Mouse (Mus musculus) forebrain, embryonic 14.5 days (tissue): ENCODE results near the gene Bola1. TPM values are rescaled to one million over a fixed set of nuclear protein-coding genes. Genes with fewer than 3 reads are reported as not detected.
A peak's percentile ranks its signal among the peaks of the same experiment; 100 is the strongest.
"Not testable (repeated sequence)": the region's sequence is repeated elsewhere in the genome, so short reads cannot be mapped to it uniquely, and the experiment has no call there.

ENCODE experiments used
- ATAC-seq: fragments of 200-750 bp; cut with Nextera tagmentation; 2 replicates; pipeline ENCODE4 v1.8.0; 2017; ENCODE audit warnings: mild to moderate bottlenecking, moderate library complexity
- DNase-seq: peaks from one replicate; pipeline ENCODE4 v3.0.0-alpha.2; 2015; ENCODE audit warnings: low spot score
- H3K27ac ChIP-seq: fragments of 300-500 bp; sonication (generic); 2 replicates; pipeline ENCODE4 v1.5.1; 2014; ENCODE audit warnings: low read depth, mild to moderate bottlenecking, control low read depth, low read length, moderate library complexity
- H3K27me3 ChIP-seq: fragments of 300-500 bp; sonication (generic); replicated peaks from 2 replicates; pipeline ENCODE4 v1.6.1; 2014; ENCODE audit warnings: low read length, control low read depth, mixed read lengths; ENCODE audit not compliant: control insufficient read depth, insufficient read depth
- H3K36me3 ChIP-seq: fragments of 300-500 bp; sonication (generic); 2 replicates; pipeline ENCODE4 v1.6.1; 2014; ENCODE audit warnings: low read length, control low read depth; ENCODE audit not compliant: control insufficient read depth, insufficient read depth
- H3K4me1 ChIP-seq: fragments of 300-500 bp; sonication (generic); 2 replicates; pipeline ENCODE4 v1.6.1; 2014; ENCODE audit warnings: antibody characterized with exemption, low read length, control low read depth; ENCODE audit not compliant: control insufficient read depth, insufficient read depth
- H3K4me2 ChIP-seq: fragments of 300-500 bp; sonication (generic); 2 replicates; pipeline ENCODE4 v1.6.1; 2014; ENCODE audit warnings: mild to moderate bottlenecking, control low read depth, low read length
- H3K4me3 ChIP-seq: fragments of 300-500 bp; sonication (generic); 2 replicates; pipeline ENCODE4 v1.5.1; 2014; ENCODE audit warnings: low read depth, low read length, control low read depth
- H3K9ac ChIP-seq: fragments of 300-500 bp; sonication (generic); 2 replicates; pipeline ENCODE4 v1.6.1; 2014; ENCODE audit warnings: mild to moderate bottlenecking, low read length, control low read depth, moderate library complexity
- H3K9me3 ChIP-seq: fragments of 300-500 bp; sonication (generic); replicated peaks from 2 replicates; pipeline ENCODE4 v1.6.1; 2016; ENCODE audit warnings: low read length, control low read depth, mixed read lengths; ENCODE audit not compliant: control insufficient read depth
- WGBS: fragments of 180-500 bp; shearing (Covaris S2); extraction: QIAGEN DNeasy Blood & Tissue Kit; methylation state at CpG from one replicate; pipeline ENCODE4 v1.1.7; 2014; 5-methylcytosine and 5-hydroxymethylcytosine counted together
- polyA plus RNA-seq: library from polyadenylated mRNA; unstranded; fragments of >200 nt; fragmentation: Nextera tagmentation; extraction: Ambion mirVana; gene quantifications from 2 replicates; pipeline ENCODE4 v1.2.1, GENCODE M21; 2014

The Bola1 gene
- polyA plus RNA-seq, 1 experiment from 2014 or later = 96.3 TPM

- not testable (repeated sequence) for H3K36me3 ChIP-seq, H3K9me3 ChIP-seq, H3K27me3 ChIP-seq
- ATAC-seq (peak; percentile 86), DNase-seq (peak; percentile 73)
- Histone ChIP-seq H3K9ac (peak within 1 kb of the TSS; percentile 56), H3K4me2 (peak within 1 kb of the TSS; percentile 50), H3K4me1 (peaks cover 25% of the 10 kb centered on the region; the same call in 1 of the 2 replicates), H3K4me3 (peak within 1 kb of the TSS; percentile 22), H3K27ac (peak within 1 kb of the TSS; percentile 79)
- 6% methylated on average over 16 of the region's 85 CpGs for WGBS
These were observed 20.7 kb upstream of the Bola1 start, which contains the start of gene Hist2h2aa2 for GRCm38 (mm10) chr3:96239949-96240798. Gene Hist2h2aa2, minus strand, starts transcription at chr3:96240276.

- Histone ChIP-seq H3K4me1 (peaks cover 20% of the 10 kb centered on the region; the same call in 1 of the 2 replicates), H3K4me2 (peak within 1 kb of the TSS; percentile 57), H3K4me3 (peak within 1 kb of the TSS; percentile 37), H3K27ac (peak within 1 kb of the TSS; percentile 66), H3K9ac (peak within 1 kb of the TSS; percentile 74)
- peak; percentile 88 for ATAC-seq
- 0% methylated on average over 17 of the region's 68 CpGs for WGBS
- not testable (repeated sequence) for H3K9me3 ChIP-seq, H3K27me3 ChIP-seq, DNase-seq, H3K36me3 ChIP-seq
These were observed 19.7 kb upstream of the Bola1 start, which contains the start of gene Hist2h3c2 for GRCm38 (mm10) chr3:96238954-96239793. Gene Hist2h3c2, minus strand, starts transcription at chr3:96239127.

- H3K27ac ChIP-seq = peak overlapping the region; percentile 66
These were observed 18.5 kb upstream of the Bola1 start for GRCm38 (mm10) chr3:96237904-96238511.

GRCm38 (mm10) chr3:96237335-96237903 is 17.9 kb upstream of the Bola1 start:
- H3K9me3 ChIP-seq = no peaks in the 10 kb centered on the region
- H3K9ac ChIP-seq = peak overlapping the region; percentile 74
- peaks cover 16% of the 10 kb centered on the region; the same call in 1 of the 2 replicates for H3K4me1 ChIP-seq
- H3K27ac ChIP-seq = no peak overlapping the region
- peak overlapping the region; percentile 37 for H3K4me3 ChIP-seq
- no peak for DNase-seq
- H3K36me3 ChIP-seq = no peaks in the 10 kb centered on the region
- H3K4me2 ChIP-seq = peak overlapping the region; percentile 57
- no peak for ATAC-seq
- WGBS = 17% methylated on average over 7 of the region's 7 CpGs
- no peaks in the 10 kb centered on the region for H3K27me3 ChIP-seq

More at GRCm38 (mm10) chr3:96237904-96238511, 18.5 kb upstream of the Bola1 start:
- Histone ChIP-seq H3K4me1 (peaks cover 16% of the 10 kb centered on the region; the same call in 1 of the 2 replicates), H3K9me3 (no peaks in the 10 kb centered on the region), H3K4me2 (peak overlapping the region; percentile 57), H3K4me3 (peak overlapping the region; percentile 37), H3K36me3 (no peaks in the 10 kb centered on the region), H3K27me3 (no peaks in the 10 kb centered on the region), H3K9ac (peak overlapping the region; percentile 74)
- DNase-seq = no peak
- no peak for ATAC-seq
- WGBS = under 1% methylated on average over 12 of the region's 12 CpGs

- Histone ChIP-seq H3K9ac (peak overlapping the region; percentile 74), H3K9me3 (no peaks in the 10 kb centered on the region), H3K27me3 (no peaks in the 10 kb centered on the region), H3K4me2 (peak overlapping the region; percentile 57), H3K4me1 (peaks cover 16% of the 10 kb centered on the region; the same call in 1 of the 2 replicates), H3K27ac (no peak overlapping the region), H3K4me3 (peak overlapping the region; percentile 37), H3K36me3 (no peaks in the 10 kb centered on the region)
- DNase-seq = no peak
- no peak for ATAC-seq
- 84% methylated on average over 4 of the region's 4 CpGs for whole genome bisulfite sequencing
These were observed 17.4 kb upstream of the Bola1 start for GRCm38 (mm10) chr3:96236834-96237334.

- no peaks in the 10 kb centered on the region for H3K9me3 ChIP-seq
- DNase-seq = no peak
- H3K4me2 ChIP-seq = no peak overlapping the region
- no peaks in the 10 kb centered on the region for H3K36me3 ChIP-seq
- H3K4me3 ChIP-seq = no peak overlapping the region
- no peak for ATAC-seq
- WGBS = 74% methylated on average over 3 of the region's 3 CpGs
- peaks cover 15% of the 10 kb centered on the region; the same call in 1 of the 2 replicates for H3K4me1 ChIP-seq
- no peak overlapping the region for H3K27ac ChIP-seq
- H3K9ac ChIP-seq = no peak overlapping the region
- no peaks in the 10 kb centered on the region for H3K27me3 ChIP-seq
These were observed 16.3 kb upstream of the Bola1 start for GRCm38 (mm10) chr3:96235836-96236235.

- DNase-seq (no peak), ATAC-seq (no peak)
- H3K4me2 ChIP-seq = no peak overlapping the region
- H3K27me3 ChIP-seq = no peaks in the 10 kb centered on the region
- WGBS = 91% methylated on average over 2 of the region's 2 CpGs
- H3K4me1 ChIP-seq = peaks cover 13% of the 10 kb centered on the region; the same call in 1 of the 2 replicates
- no peaks in the 10 kb centered on the region for H3K9me3 ChIP-seq
- H3K4me3 ChIP-seq = no peak overlapping the region
- H3K9ac ChIP-seq = no peak overlapping the region
- no peak overlapping the region for H3K27ac ChIP-seq
- no peaks in the 10 kb centered on the region for H3K36me3 ChIP-seq
These were observed 15.4 kb upstream of the Bola1 start for GRCm38 (mm10) chr3:96234914-96235313.

- no peak for DNase-seq
- Histone ChIP-seq H3K4me1 (peaks cover under 1% of the 10 kb centered on the region; the same call in 1 of the 2 replicates), H3K36me3 (no peaks in the 10 kb centered on the region), H3K4me2 (no peak overlapping the region), H3K9ac (no peak overlapping the region), H3K4me3 (no peak overlapping the region), H3K27me3 (no peaks in the 10 kb centered on the region), H3K27ac (no peak overlapping the region), H3K9me3 (no peaks in the 10 kb centered on the region)
- ATAC-seq = no peak
- WGBS = 70% methylated on average over 2 of the region's 2 CpGs
These were observed 12.2 kb upstream of the Bola1 start for GRCm38 (mm10) chr3:96231758-96232120.
